14 mouse cellular contexts compared by ENCODE assay signal in the genomic region with DNA sequence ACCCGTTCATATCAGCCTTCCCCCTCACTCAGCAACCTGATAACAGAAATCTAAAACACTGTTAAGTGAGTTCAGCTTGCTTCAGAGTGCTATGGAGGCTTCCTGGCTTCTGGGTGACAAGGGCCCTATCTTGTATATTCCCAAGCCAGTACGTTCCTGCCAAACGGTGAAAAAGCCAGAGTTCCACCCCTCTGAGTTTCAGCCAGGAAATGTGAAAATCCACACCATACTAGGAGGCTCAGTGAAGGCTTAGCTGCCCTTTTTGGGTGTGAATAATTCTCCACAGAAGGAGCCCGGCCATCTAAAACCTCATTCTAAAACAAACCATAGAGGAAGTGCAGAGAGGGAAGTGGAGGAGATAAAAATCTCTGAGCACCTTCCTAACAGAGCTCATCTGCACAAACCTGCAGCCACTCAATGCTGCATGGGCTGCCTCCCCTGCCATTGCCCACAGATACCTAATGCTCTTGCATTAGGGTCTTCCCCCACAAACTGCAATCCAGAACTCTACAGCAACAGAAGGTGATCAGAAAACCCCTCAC. TPM values are rescaled to one million over a fixed set of nuclear protein-coding genes. Genes with fewer than 3 reads are reported as not detected.
DNase-seq lines count a peak whose midpoint lies in the region; ATAC-seq lines count a peak whose summit lies in the region.
"Had no signal": no experiment of that assay in that cellular context is flagged by ENCODE, and none has a peak within 500 bp of the region (broad histone marks: within the 10 kb centered on the region; RNA-seq: fewer than 3 reads in every experiment).

No protein-coding gene starts in this region.

- H3K4me2 ChIP-seq in heart, embryonic 13.5 days = no peak overlapping the region
- H3K4me2 ChIP-seq in heart, embryonic 11.5 days = no peak overlapping the region
- no peak overlapping the region for H3K4me2 ChIP-seq in hindbrain, embryonic 12.5 days (replicated peaks)
- H3K4me2 ChIP-seq: limb, embryonic 12.5 days; liver, embryonic 15.5 days had no signal

- ATAC-seq in heart, embryonic 13.5 days (ENCODE audit: extremely low read depth, insufficient number of reproducible peaks, low FRiP score, low TSS enrichment) = no peak
- no peak for ATAC-seq in heart, embryonic 11.5 days (replicated peaks; ENCODE audit: insufficient number of reproducible peaks, low FRiP score, low TSS enrichment)
- no peak for ATAC-seq in hindbrain, embryonic 12.5 days (ENCODE audit: low FRiP score)
- ATAC-seq: forebrain, postnatal 0 days had no signal

- no peak overlapping the region for H3K4me3 ChIP-seq in heart, embryonic 13.5 days
- H3K4me3 ChIP-seq in heart, embryonic 11.5 days (ENCODE audit: low read depth, low read length) = no peak overlapping the region
- no peak overlapping the region for H3K4me3 ChIP-seq in hindbrain, embryonic 12.5 days
- H3K4me3 ChIP-seq: limb, embryonic 12.5 days; liver, embryonic 15.5 days had no signal

- no peaks in the 10 kb centered on the region for H3K27me3 ChIP-seq in heart, embryonic 13.5 days (replicated peaks)
- no peaks in the 10 kb centered on the region for H3K27me3 ChIP-seq in heart, embryonic 11.5 days (ENCODE audit: control insufficient read depth, insufficient read depth, low read length)
- H3K27me3 ChIP-seq in hindbrain, embryonic 12.5 days = no peaks in the 10 kb centered on the region
- H3K27me3 ChIP-seq: limb, embryonic 12.5 days; liver, embryonic 15.5 days had no signal

- DNase-seq in thymus, postnatal 25 days = peak; percentile 37
- DNase-seq in thymus, postnatal 0 days (ENCODE audit: low spot score) = no peak
- peak; percentile 66 for DNase-seq in induced T-regulatory cell, adult 2 months (ENCODE audit: low read depth)
- DNase-seq in right cerebral cortex, postnatal 14 days = no peak
- DNase-seq: cerebellum, adult 9-10 months; forebrain, postnatal 0 days; gastrocnemius, postnatal 10 days; kidney, adult 8-10 months; retina, postnatal 1 day had no signal

- WGBS in heart, embryonic 13.5 days = 12% methylated on average over 4 of the region's 4 CpGs
- 15% methylated on average over 4 of the region's 4 CpGs for WGBS in heart, embryonic 11.5 days (ENCODE audit: insufficient replicate concordance)
- whole genome bisulfite sequencing in hindbrain, embryonic 12.5 days = 82% methylated on average over 4 of the region's 4 CpGs

- peaks cover 29% of the 10 kb centered on the region for H3K36me3 ChIP-seq in heart, embryonic 13.5 days
- H3K36me3 ChIP-seq in heart, embryonic 11.5 days (ENCODE audit: control insufficient read depth, insufficient read depth, low read length) = no peaks in the 10 kb centered on the region
- no peaks in the 10 kb centered on the region for H3K36me3 ChIP-seq in hindbrain, embryonic 12.5 days
- H3K36me3 ChIP-seq: limb, embryonic 12.5 days had no signal

- H3K9ac ChIP-seq in heart, embryonic 13.5 days = 0 out of 2 replicates have a peak overlapping the region, but pooled peaks have one; percentile 0
- no peak overlapping the region for H3K9ac ChIP-seq in heart, embryonic 11.5 days (ENCODE audit: low read depth, low read length)
- H3K9ac ChIP-seq in hindbrain, embryonic 12.5 days = no peak overlapping the region
- H3K9ac ChIP-seq: forebrain, postnatal 0 days; limb, embryonic 12.5 days; liver, embryonic 15.5 days had no signal

- H3K4me1 ChIP-seq in heart, embryonic 13.5 days = peaks cover 28% of the 10 kb centered on the region
- H3K4me1 ChIP-seq in heart, embryonic 11.5 days (ENCODE audit: control insufficient read depth, insufficient read depth, low read length) = peaks cover 19% of the 10 kb centered on the region
- no peaks in the 10 kb centered on the region for H3K4me1 ChIP-seq in hindbrain, embryonic 12.5 days
- H3K4me1 ChIP-seq: limb, embryonic 12.5 days had no signal

- 0 out of 2 replicates have a peak overlapping the region, but pooled peaks have one; percentile 20 for H3K27ac ChIP-seq in heart, embryonic 13.5 days (replicated peaks)
- H3K27ac ChIP-seq in heart, embryonic 11.5 days (ENCODE audit: low read depth, low read length) = no peak overlapping the region
- H3K27ac ChIP-seq in hindbrain, embryonic 12.5 days = no peak overlapping the region
- H3K27ac ChIP-seq: limb, embryonic 12.5 days; liver, embryonic 15.5 days had no signal

- no peaks in the 10 kb centered on the region for H3K9me3 ChIP-seq in heart, embryonic 13.5 days
- no peaks in the 10 kb centered on the region for H3K9me3 ChIP-seq in heart, embryonic 11.5 days (replicated peaks; ENCODE audit: control insufficient read depth, low read length)
- H3K9me3 ChIP-seq in hindbrain, embryonic 12.5 days (replicated peaks) = no peaks in the 10 kb centered on the region
- H3K9me3 ChIP-seq: limb, embryonic 12.5 days; liver, embryonic 15.5 days had no signal

RNA-seq across cellular contexts. Expression of gene Cd44, which starts 49.5 kb away (rescaled TPM):
- 19.7 and 23.2 TPM in 2 replicates for polyA plus RNA-seq in heart, embryonic 13.5 days (2015; fragmentation: Nextera tagmentation; extraction: Ambion mirVana)
- 24.8 and 28.8 TPM in 2 replicates for polyA plus RNA-seq in heart, embryonic 11.5 days (2014; fragmentation: Nextera tagmentation; extraction: Ambion mirVana)
- polyA plus RNA-seq in thymus, postnatal 0 days (2015; fragmentation: Nextera tagmentation; extraction: Ambion mirVana) = 10.5 and 11.6 TPM in 2 replicates
- polyA plus RNA-seq in hindbrain, embryonic 12.5 days (2016; fragmentation: Nextera tagmentation; extraction: Ambion mirVana) = 3.9 and 5.4 TPM in 2 replicates

Comparison
In these comparisons a context has a peak if more than half of its experiments do, and no peak if none do; other contexts are left out.
1. DNase-seq: peak in thymus, postnatal 25 days (single experiment) and induced T-regulatory cell, adult 2 months (single experiment); none in thymus, postnatal 0 days (single experiment) and right cerebral cortex, postnatal 14 days (single experiment).